Mouse (Mus musculus) limb, embryonic 13.5 days (tissue): ENCODE results near the gene Cog2. TPM values are rescaled to one million over a fixed set of nuclear protein-coding genes. Genes with fewer than 3 reads are reported as not detected.

Experiments used
- ATAC-seq: fragments of 200-750 bp; cut with Nextera tagmentation; 2 replicates; pipeline ENCODE4 v1.8.0; 2017; ENCODE audit warnings: low read depth, moderate number of reproducible peaks, moderate TSS enrichment; ENCODE audit not compliant: low FRiP score
- H3K27ac ChIP-seq: fragments of 300-500 bp; sonication (generic); 2 replicates; pipeline ENCODE4 v1.5.1; 2015; ENCODE audit warnings: inconsistent platforms, mild to moderate bottlenecking, moderate library complexity
- H3K27me3 ChIP-seq: fragments of 300-500 bp; sonication (generic); 2 replicates; pipeline ENCODE4 v1.6.1; 2015; ENCODE audit warnings: mild to moderate bottlenecking, inconsistent platforms
- H3K36me3 ChIP-seq: fragments of 300-500 bp; sonication (generic); 2 replicates; pipeline ENCODE4 v1.6.1; 2015; ENCODE audit warnings: inconsistent platforms, mild to moderate bottlenecking, moderate library complexity
- H3K4me1 ChIP-seq: fragments of 300-500 bp; sonication (generic); 2 replicates; pipeline ENCODE4 v1.6.1; 2015; ENCODE audit warnings: inconsistent platforms
- H3K4me2 ChIP-seq: fragments of 300-500 bp; sonication (generic); replicated peaks from 2 replicates; pipeline ENCODE4 v1.6.1; 2015; ENCODE audit warnings: inconsistent platforms, mild to moderate bottlenecking, moderate library complexity
- H3K4me3 ChIP-seq: fragments of 300-500 bp; sonication (generic); 2 replicates; pipeline ENCODE4 v1.5.1; 2015; ENCODE audit warnings: moderate library complexity, mild to moderate bottlenecking, inconsistent platforms
- H3K9ac ChIP-seq: fragments of 300-500 bp; sonication (generic); 2 replicates; pipeline ENCODE4 v1.6.1; 2015; ENCODE audit warnings: mild to moderate bottlenecking, inconsistent platforms
- H3K9me3 ChIP-seq: fragments of 300-500 bp; sonication (generic); 2 replicates; pipeline ENCODE4 v1.6.1; 2016; ENCODE audit warnings: inconsistent platforms
- WGBS: fragments of 180-500 bp; shearing (Covaris S2); methylation state at CpG from one replicate; pipeline ENCODE4 v1.1.7; 2015; 5-methylcytosine and 5-hydroxymethylcytosine counted together
- polyA plus RNA-seq: library from polyadenylated mRNA; unstranded; fragments of >200 nt; fragmentation: Nextera tagmentation; extraction: Ambion mirVana; gene quantifications from 2 replicates; pipeline ENCODE4 v1.2.1, GENCODE M21; 2015

Cog2 gene
- polyA plus RNA-seq, 1 experiment from 2014 or later = 44.2 TPM

GRCm38 (mm10) chr8:124548187-124548586, 27.6 kb downstream of the Cog2 start:
- WGBS = 74% methylated on average over 1 of the region's 1 CpGs
- ATAC-seq = no peak
- Histone ChIP-seq H3K4me3 (no peak overlapping the region), H3K27me3 (no peaks in the 10 kb centered on the region), H3K9ac (no peak overlapping the region), H3K36me3 (peaks cover 98% of the 10 kb centered on the region), H3K27ac (no peak overlapping the region), H3K4me2 (no peak overlapping the region), H3K4me1 (no peaks in the 10 kb centered on the region), H3K9me3 (no peaks in the 10 kb centered on the region)

GRCm38 (mm10) chr8:124551011-124551661, 30.6 kb downstream of the Cog2 start:
- H3K9ac ChIP-seq = no peak overlapping the region
- no peaks in the 10 kb centered on the region for H3K4me1 ChIP-seq
- H3K27me3 ChIP-seq = no peaks in the 10 kb centered on the region
- no peak overlapping the region for H3K4me2 ChIP-seq
- H3K4me3 ChIP-seq = no peak overlapping the region
- peaks cover 69% of the 10 kb centered on the region for H3K36me3 ChIP-seq
- no peaks in the 10 kb centered on the region for H3K9me3 ChIP-seq
- 94% methylated on average over 15 of the region's 15 CpGs for WGBS
- ATAC-seq = no peak
- H3K27ac ChIP-seq = no peak overlapping the region

DNA sequence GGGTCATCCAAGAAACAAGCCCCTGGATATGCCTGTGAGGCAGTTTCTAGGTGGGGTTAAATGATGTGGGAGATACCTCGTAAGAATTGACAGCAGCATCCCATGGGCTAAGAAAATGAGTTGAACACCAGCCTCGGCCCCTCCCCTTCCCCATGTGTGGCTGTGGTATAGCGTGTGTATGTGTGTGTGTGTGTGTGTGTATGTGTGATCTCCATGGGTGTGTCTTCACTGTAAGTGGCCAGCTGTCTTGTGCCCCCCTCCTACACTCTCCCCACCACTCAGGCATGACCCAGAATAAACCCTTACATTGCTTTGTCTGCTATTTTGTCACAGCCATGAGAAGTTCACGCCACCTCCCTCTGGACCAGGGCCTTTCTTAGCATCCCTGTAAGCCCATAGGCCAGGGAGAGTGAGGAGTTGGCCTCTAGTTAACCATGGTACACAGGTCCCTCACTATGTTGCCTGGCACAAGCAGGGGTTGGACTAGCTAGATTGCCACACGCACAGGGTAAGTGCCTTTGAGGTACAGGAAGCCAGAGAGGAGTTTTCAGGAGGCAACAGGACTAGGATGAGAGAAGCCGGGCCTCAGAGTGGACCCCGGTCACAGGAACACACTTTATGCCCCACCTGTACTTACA, 34.7 kb downstream of the Cog2 start:
- H3K4me2 ChIP-seq = no peak overlapping the region
- H3K27me3 ChIP-seq = no peaks in the 10 kb centered on the region
- H3K9me3 ChIP-seq = no peaks in the 10 kb centered on the region
- no peaks in the 10 kb centered on the region for H3K4me1 ChIP-seq
- no peak overlapping the region for H3K27ac ChIP-seq
- no peak overlapping the region for H3K9ac ChIP-seq
- no peak overlapping the region for H3K4me3 ChIP-seq
- 91% methylated on average over 7 of the region's 7 CpGs for WGBS
- no peak for ATAC-seq
- peaks cover 28% of the 10 kb centered on the region for H3K36me3 ChIP-seq

GRCm38 (mm10) chr8:124556164-124556563, 35.6 kb downstream of the Cog2 start:
- H3K4me2 ChIP-seq = no peak overlapping the region
- no peaks in the 10 kb centered on the region; the same call in 1 of the 2 replicates for H3K27me3 ChIP-seq
- no peak for ATAC-seq
- H3K4me3 ChIP-seq = no peak overlapping the region
- no peaks in the 10 kb centered on the region for H3K9me3 ChIP-seq
- peaks cover 19% of the 10 kb centered on the region for H3K36me3 ChIP-seq
- H3K4me1 ChIP-seq = no peaks in the 10 kb centered on the region
- H3K9ac ChIP-seq = no peak overlapping the region
- H3K27ac ChIP-seq = no peak overlapping the region
- 83% methylated on average over 7 of the region's 7 CpGs for WGBS

GRCm38 (mm10) chr8:124556658-124557057, 36.1 kb downstream of the Cog2 start:
- Histone ChIP-seq H3K4me3 (no peak overlapping the region), H3K27ac (no peak overlapping the region), H3K9me3 (no peaks in the 10 kb centered on the region), H3K4me2 (no peak overlapping the region), H3K9ac (no peak overlapping the region), H3K4me1 (no peaks in the 10 kb centered on the region), H3K27me3 (no peaks in the 10 kb centered on the region; the same call in 1 of the 2 replicates), H3K36me3 (peaks cover 14% of the 10 kb centered on the region)
- WGBS = 86% methylated on average over 13 of the region's 13 CpGs
- no peak for ATAC-seq

DNA sequence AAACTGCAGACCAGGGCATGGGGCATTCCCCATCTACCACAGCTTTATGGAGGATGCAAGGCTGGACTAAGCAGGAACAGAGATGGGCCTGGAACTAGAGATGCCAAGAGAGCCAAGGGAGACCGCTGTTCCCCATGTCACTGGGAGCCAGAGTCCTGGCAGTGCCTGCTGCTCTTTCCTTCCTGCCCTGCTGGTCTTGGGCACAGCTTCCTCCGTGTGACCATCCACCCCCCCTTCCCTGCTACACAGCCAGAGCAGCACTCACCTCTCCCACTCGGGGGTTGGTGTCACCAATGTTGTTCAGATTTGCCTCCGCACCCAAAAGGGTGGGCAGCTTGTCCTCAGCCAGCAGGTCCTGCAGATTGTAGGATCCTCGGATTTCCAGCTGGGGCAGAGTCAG, 36.9 kb downstream of the Cog2 start:
- no peaks in the 10 kb centered on the region for H3K9me3 ChIP-seq
- no peak overlapping the region for H3K27ac ChIP-seq
- ATAC-seq = no peak
- no peaks in the 10 kb centered on the region; the same call in 1 of the 2 replicates for H3K27me3 ChIP-seq
- 67% methylated on average over 5 of the region's 5 CpGs for WGBS
- no peak overlapping the region for H3K9ac ChIP-seq
- no peak overlapping the region for H3K4me2 ChIP-seq
- H3K4me3 ChIP-seq = no peak overlapping the region
- no peaks in the 10 kb centered on the region for H3K4me1 ChIP-seq
- H3K36me3 ChIP-seq = peaks cover 6% of the 10 kb centered on the region

DNA sequence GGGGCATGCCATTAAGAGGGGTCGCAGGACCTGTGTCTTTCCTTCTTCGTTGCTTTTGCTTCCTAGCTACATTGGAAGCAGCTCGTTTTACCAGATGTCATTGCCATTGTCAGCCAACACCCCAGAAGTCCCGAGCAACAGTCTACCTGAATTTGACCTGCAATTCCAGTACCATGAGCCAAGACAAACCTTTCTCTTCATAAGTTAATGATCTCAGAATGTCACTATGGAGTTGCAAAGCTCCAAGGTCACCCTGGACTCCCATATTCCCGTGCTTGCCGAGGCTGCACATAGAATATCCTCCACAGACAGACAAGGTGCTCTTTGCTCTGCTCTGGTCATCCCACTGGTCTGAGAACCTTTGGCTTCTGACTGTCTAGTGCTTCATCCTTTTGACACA, 46.6 kb downstream of the Cog2 start:
- H3K36me3 ChIP-seq = no peaks in the 10 kb centered on the region
- ATAC-seq = no peak
- no peak overlapping the region for H3K4me3 ChIP-seq
- no peak overlapping the region for H3K4me2 ChIP-seq
- H3K27me3 ChIP-seq = no peaks in the 10 kb centered on the region; the same call in 1 of the 2 replicates
- peaks cover 9% of the 10 kb centered on the region; the same call in 1 of the 2 replicates for H3K4me1 ChIP-seq
- 81% methylated on average over 6 of the region's 6 CpGs for WGBS
- no peaks in the 10 kb centered on the region for H3K9me3 ChIP-seq
- no peak overlapping the region for H3K9ac ChIP-seq
- no peak overlapping the region for H3K27ac ChIP-seq

DNA sequence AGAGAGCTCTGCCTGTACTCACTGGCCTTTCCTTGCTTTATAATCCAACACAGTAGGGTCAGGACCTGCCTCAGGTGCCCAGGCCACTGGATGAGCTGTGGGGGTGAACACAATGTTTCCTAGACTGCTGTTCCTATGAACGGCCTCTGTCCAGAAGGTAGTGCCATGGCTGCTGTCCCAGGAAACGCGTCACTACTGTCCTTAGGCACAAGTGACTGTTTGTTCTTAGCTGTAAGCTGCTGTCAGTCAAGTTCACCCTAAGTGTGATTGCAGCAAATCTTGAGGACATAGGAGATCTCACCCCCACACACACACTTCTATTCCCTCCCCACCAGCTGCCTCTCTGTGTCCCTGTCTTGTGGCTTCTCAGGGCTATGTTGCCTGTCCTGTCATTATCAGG, 47.0 kb downstream of the Cog2 start:
- 83% methylated on average over 3 of the region's 3 CpGs for WGBS

GRCm38 (mm10) chr8:124569100-124569499, 48.5 kb downstream of the Cog2 start:
- Histone ChIP-seq H3K36me3 (no peaks in the 10 kb centered on the region), H3K4me3 (no peak overlapping the region), H3K27ac (no peak overlapping the region), H3K4me2 (no peak overlapping the region), H3K9me3 (no peaks in the 10 kb centered on the region), H3K4me1 (peaks cover 9% of the 10 kb centered on the region; the same call in 1 of the 2 replicates), H3K27me3 (no peaks in the 10 kb centered on the region), H3K9ac (no peak overlapping the region)
- no peak for ATAC-seq
- WGBS = 74% methylated on average over 2 of the region's 2 CpGs

More for the DNA sequence above, 47.0 kb downstream of the Cog2 start:
- H3K4me3 ChIP-seq = no peak overlapping the region
- H3K4me2 ChIP-seq = no peak overlapping the region
- H3K4me1 ChIP-seq = peaks cover 9% of the 10 kb centered on the region; the same call in 1 of the 2 replicates
- H3K27ac ChIP-seq = no peak overlapping the region
- H3K27me3 ChIP-seq = no peaks in the 10 kb centered on the region; the same call in 1 of the 2 replicates
- no peaks in the 10 kb centered on the region for H3K9me3 ChIP-seq
- H3K9ac ChIP-seq = no peak overlapping the region
- H3K36me3 ChIP-seq = no peaks in the 10 kb centered on the region
- ATAC-seq = no peak

GRCm38 (mm10) chr8:124569593-124569992, 49.0 kb downstream of the Cog2 start, which contains the start of gene Agt:
Gene Agt, minus strand, starts transcription at chr8:124569706.
- 71% methylated on average over 2 of the region's 2 CpGs for WGBS
- ATAC-seq = no peak
- Histone ChIP-seq H3K9me3 (no peaks in the 10 kb centered on the region), H3K9ac (no peak within 1 kb of the TSS), H3K4me1 (peaks cover 9% of the 10 kb centered on the region; the same call in 1 of the 2 replicates), H3K4me2 (no peak within 1 kb of the TSS), H3K4me3 (no peak within 1 kb of the TSS), H3K27me3 (no peaks in the 10 kb centered on the region), H3K36me3 (no peaks in the 10 kb centered on the region), H3K27ac (no peak within 1 kb of the TSS)

- H3K4me3 ChIP-seq = no peak overlapping the region
- 69% methylated on average over 8 of the region's 8 CpGs for WGBS
- H3K9ac ChIP-seq = no peak overlapping the region
- H3K36me3 ChIP-seq = no peaks in the 10 kb centered on the region
- ATAC-seq = no peak
- no peak overlapping the region for H3K27ac ChIP-seq
- H3K9me3 ChIP-seq = no peaks in the 10 kb centered on the region
- no peaks in the 10 kb centered on the region for H3K27me3 ChIP-seq
- H3K4me1 ChIP-seq = peaks cover 9% of the 10 kb centered on the region; the same call in 1 of the 2 replicates
- H3K4me2 ChIP-seq = no peak overlapping the region
These were observed 51.3 kb downstream of the Cog2 start for GRCm38 (mm10) chr8:124571732-124572429.

GRCm38 (mm10) chr8:124572430-124572775, 51.8 kb downstream of the Cog2 start:
- no peak overlapping the region for H3K4me2 ChIP-seq
- no peaks in the 10 kb centered on the region for H3K36me3 ChIP-seq
- H3K4me3 ChIP-seq = no peak overlapping the region
- H3K9ac ChIP-seq = no peak overlapping the region
- peaks cover 9% of the 10 kb centered on the region; the same call in 1 of the 2 replicates for H3K4me1 ChIP-seq
- no peaks in the 10 kb centered on the region for H3K27me3 ChIP-seq
- H3K9me3 ChIP-seq = no peaks in the 10 kb centered on the region
- H3K27ac ChIP-seq = no peak overlapping the region
- no peak for ATAC-seq
